Mouse (Mus musculus): Measurements from ENCODE around the gene Dppa5a. TPM values are rescaled to one million over a fixed set of nuclear protein-coding genes. Genes with fewer than 3 reads are reported as not detected.

The Dppa5a gene
- 0.22 TPM in 1 of 2 replicates, not detected in the other for polyA plus RNA-seq (2015; fragmentation: Nextera tagmentation; extraction: Ambion mirVana)

DNA sequence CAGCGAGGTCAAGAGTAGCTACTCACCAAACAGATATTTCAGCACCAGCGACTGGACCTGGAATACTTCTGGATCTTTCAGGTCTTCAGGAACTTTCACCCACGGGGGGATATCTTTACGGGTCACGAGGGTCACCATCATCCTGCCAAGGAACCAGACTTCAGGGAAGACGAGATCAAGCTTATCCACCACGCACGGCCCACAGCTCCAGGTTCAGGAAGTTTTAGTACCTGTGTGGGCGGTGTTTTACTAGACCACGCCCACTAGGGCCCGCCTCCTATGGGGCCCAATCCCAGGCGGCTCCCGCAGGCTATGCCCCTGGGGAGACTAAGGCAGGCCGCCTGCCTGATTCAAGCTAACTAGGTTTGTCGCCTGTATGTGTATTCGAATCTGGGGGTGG, at the start of gene Dppa5a:
Gene Dppa5a, minus strand, starts transcription at position 219 of the 400 bp plus-strand sequence.

DNA sequence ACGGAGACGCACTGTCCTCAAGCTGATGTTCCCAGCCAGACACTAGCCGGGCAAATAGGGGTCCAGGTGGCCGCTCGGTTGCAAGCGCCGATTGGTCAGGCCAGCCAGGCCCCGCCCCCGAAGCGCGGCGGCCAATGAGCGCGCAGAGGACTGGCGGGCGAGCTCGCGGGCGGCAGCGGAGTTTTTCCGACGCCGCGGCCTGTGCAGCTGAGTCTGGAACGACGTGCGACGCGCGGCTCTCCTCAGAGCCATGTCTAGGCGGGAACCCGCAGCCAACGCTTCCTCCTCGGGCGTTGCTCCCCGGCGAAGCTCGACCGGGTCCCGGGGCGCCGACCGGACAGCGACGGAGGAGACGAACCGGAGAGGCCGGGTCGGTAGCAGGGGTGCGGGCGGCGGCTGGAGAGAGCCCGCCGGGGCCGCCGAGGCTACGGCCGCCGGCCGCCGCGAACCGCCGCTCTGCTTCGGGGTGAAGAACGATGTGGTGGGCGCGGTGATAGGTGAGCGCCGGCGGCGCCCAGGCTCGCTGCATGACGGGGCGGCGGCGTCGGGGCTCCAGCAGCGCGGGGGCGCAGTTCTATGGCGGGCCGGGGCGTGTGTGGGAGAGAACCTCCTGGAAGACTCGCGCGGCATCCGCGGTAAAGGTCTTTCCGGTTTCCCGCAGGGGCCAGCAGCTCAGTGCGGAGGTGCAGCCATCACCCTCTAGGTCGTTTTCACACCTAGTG, 27.8 kb upstream of the Dppa5a start, which contains the start of gene Ddx43:
Gene Ddx43, plus strand, starts transcription at position 148 of the 722 bp plus-strand sequence.

DNA sequence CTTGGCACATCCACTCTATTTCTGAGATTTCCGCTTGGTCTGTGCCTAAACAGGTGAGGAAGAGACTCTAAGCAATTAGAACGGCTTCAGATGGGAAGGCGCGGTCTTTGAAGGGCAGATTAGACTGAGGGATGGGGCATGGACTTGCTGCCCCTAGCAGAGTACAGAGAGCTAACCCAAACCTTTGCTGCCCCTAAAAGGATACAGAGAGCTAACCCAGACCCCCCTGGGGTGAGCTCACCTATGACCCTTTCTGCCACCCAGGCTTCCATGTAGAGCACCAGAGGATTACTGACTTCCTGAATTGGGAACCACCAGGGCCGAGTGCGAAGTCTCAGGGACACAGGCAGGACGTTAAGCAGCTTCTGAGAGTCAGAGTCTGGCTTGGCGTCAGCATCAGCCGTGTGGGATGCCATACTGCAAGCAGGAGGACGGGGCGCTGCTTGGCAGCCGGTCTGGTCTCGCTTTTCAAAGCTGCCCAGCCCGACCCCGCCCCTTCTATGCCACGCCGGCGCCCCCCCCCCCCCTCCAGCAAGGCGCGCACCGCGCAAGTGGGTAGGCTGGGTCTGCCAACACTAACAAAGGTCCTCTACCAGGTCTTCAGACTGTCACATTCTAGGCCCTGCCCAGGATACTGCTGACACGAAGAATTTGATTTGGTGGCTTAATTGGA, 10.3 kb upstream of the Dppa5a start, which contains the start of gene Ooep:
Gene Ooep, minus strand, starts transcription at position 613 of the 673 bp plus-strand sequence.

DNA sequence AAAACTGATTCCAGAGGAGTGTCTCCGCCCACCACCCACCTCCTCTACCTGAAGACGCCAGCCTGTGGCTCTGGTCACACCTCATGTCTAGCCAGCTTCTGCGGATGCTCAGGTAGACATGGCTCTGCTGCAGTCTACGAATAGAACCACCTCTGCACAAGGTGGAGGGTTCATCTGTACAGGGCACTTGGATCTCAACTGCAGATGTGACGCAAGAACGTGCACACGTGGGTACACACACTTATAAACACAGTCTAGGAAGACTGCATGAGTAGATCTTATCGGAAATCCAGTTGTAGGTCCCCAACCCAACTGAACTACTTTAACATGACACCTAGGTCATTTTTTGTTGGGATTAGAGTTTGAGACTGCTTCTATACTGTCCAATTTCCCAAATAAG, 12.4 kb downstream of the Dppa5a start, which contains the start of gene Gsta2:
Gene Gsta2, minus strand, starts transcription at position 178 of the 400 bp plus-strand sequence.

DNA sequence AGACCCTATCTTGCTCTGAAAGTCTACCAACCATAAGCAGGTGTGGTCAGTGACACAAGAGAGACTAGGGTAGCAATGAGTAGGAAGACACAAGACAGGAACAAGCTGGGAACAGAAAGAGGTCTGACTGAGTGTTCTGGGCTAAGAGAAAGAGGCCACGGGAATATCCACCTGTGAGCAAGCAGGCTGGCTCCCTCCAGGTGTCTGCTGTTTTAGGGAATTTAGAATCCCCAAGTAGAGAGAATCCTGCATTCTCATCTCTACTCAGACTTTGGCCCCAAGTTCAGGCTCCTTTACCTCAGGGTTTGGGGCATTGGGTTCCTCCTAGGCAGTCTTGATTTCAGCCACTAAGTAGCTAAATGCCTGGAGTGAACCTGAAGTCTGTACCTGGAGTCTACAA, 40.7 kb downstream of the Dppa5a start, which contains the start of gene Omt2b:
Gene Omt2b, plus strand, starts transcription at position 301 of the 400 bp plus-strand sequence.

Other genes with a start within 250 kb of the Dppa5a start
- gene Gsta4, start 185.4 kb downstream of the Dppa5a start, polyA plus RNA-seq (2015; fragmentation: Nextera tagmentation; extraction: Ambion mirVana), result 70.3 and 99.9 TPM in 2 replicates
- gene Gsta1, start 137.5 kb downstream of the Dppa5a start, polyA plus RNA-seq (2015; fragmentation: Nextera tagmentation; extraction: Ambion mirVana), result 0.51 and 3.5 TPM in 2 replicates
- 2.8 TPM in 1 of 2 replicates, not detected in the other for gene Gm3776, start 111.0 kb downstream of the Dppa5a start, polyA plus RNA-seq (2015; fragmentation: Nextera tagmentation; extraction: Ambion mirVana)
- 0.30 and 0.79 TPM in 2 replicates for gene Gm10639, start 78.3 kb downstream of the Dppa5a start, polyA plus RNA-seq (2015; fragmentation: Nextera tagmentation; extraction: Ambion mirVana)
- not detected in 2 replicates for gene Omt2a, start 53.4 kb downstream of the Dppa5a start, polyA plus RNA-seq (2015; fragmentation: Nextera tagmentation; extraction: Ambion mirVana)
- not detected in 2 replicates for gene Omt2b, start 40.6 kb downstream of the Dppa5a start, polyA plus RNA-seq (2015; fragmentation: Nextera tagmentation; extraction: Ambion mirVana)
- 0.75 and 0.82 TPM in 2 replicates for gene Gsta2, start 12.4 kb downstream of the Dppa5a start, polyA plus RNA-seq (2015; fragmentation: Nextera tagmentation; extraction: Ambion mirVana)
- 1.1 and 2.0 TPM in 2 replicates for gene Ooep, start 10.5 kb upstream of the Dppa5a start, polyA plus RNA-seq (2015; fragmentation: Nextera tagmentation; extraction: Ambion mirVana)
- 0.11 TPM in 1 of 2 replicates, not detected in the other for gene Ddx43, start 27.6 kb upstream of the Dppa5a start, polyA plus RNA-seq (2015; fragmentation: Nextera tagmentation; extraction: Ambion mirVana)
- 0.99 and 1.0 TPM in 2 replicates for gene Cgas, start 75.1 kb upstream of the Dppa5a start, polyA plus RNA-seq (2015; fragmentation: Nextera tagmentation; extraction: Ambion mirVana)
- 11.7 and 21.8 TPM in 2 replicates for gene Mto1, start 80.0 kb upstream of the Dppa5a start, polyA plus RNA-seq (2015; fragmentation: Nextera tagmentation; extraction: Ambion mirVana)
- gene Gm17324, start 80.6 kb upstream of the Dppa5a start, polyA plus RNA-seq (2015; fragmentation: Nextera tagmentation; extraction: Ambion mirVana), result 0.75 and 1.5 TPM in 2 replicates
- gene Eef1a1, start 121.0 kb upstream of the Dppa5a start, polyA plus RNA-seq (2015; fragmentation: Nextera tagmentation; extraction: Ambion mirVana), result 2,814 and 3,155 TPM in 2 replicates
- gene Slc17a5, start 219.9 kb upstream of the Dppa5a start, polyA plus RNA-seq (2015; fragmentation: Nextera tagmentation; extraction: Ambion mirVana), result 15.3 and 15.6 TPM in 2 replicates
- 1.0 and 1.1 TPM in 2 replicates for gene Cd109, start 247.4 kb upstream of the Dppa5a start, polyA plus RNA-seq (2015; fragmentation: Nextera tagmentation; extraction: Ambion mirVana)

All from adrenal gland, postnatal 0 days (tissue).